Mouse (Mus musculus): Measurements from ENCODE around the gene Kcnmb4. TPM values are rescaled to one million over a fixed set of nuclear protein-coding genes. Genes with fewer than 3 reads are reported as not detected.

The Kcnmb4 gene
- polyA plus RNA-seq, 1 experiment from 2014 or later, result 4.3 TPM

DNA sequence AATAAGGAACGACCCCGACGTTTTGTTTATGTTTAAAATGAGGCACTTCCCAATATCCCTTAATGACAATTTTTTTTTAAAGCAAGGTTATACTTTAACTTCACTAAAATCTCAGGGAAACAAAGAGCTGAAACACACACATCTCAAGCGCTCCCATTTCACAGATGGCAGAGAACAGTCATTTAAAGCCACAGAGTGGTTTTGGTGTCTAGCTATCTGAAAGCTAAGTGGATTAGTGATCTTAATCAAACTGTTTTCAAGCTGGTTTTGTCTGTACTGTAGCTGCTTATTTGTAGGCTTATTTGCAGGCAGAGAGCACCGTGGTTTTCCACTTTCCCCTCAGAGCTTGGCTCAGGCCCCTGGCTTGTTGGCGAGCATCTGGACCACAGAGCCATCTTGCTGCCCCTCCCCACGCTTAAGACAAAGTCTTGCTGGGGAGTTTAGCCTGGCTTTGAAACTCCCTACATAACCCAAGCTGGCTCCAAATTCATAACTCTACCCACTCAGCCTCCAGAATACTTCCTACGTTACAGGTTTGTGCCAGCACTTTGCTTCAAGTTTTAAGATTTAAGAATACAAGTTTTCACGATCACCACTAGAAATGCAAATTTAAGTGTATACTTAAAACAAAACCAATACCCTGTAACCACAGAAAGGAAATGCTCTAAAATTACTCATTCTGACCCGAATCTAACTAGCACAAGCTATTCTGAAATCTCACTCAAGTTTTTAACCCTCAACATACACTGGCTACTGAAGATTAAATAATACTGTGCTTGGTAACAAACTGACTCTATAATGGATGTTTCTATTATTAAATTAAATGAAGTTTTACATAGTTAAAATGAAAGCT, 13.4 kb upstream of the Kcnmb4 start:
- Histone ChIP-seq H3K27ac (ENCODE audit: low read length) (no peak overlapping the region), H3K4me2 (ENCODE audit: low read depth, low read length) (no peak overlapping the region), H3K9me3 (replicated peaks; ENCODE audit: control insufficient read depth, low read length) (no peaks in the 10 kb centered on the region), H3K9ac (ENCODE audit: low read length) (no peak overlapping the region), H3K27me3 (ENCODE audit: control insufficient read depth, insufficient read depth, low read length) (no peaks in the 10 kb centered on the region), H3K36me3 (ENCODE audit: control insufficient read depth, insufficient read depth, low read length) (peaks cover 10% of the 10 kb centered on the region; the same call in 1 of the 2 replicates), H3K4me1 (ENCODE audit: control insufficient read depth, insufficient read depth, low read length) (no peaks in the 10 kb centered on the region), H3K4me3 (replicated peaks; ENCODE audit: low read length) (no peak overlapping the region)
- 76% methylated on average over 10 of the region's 10 CpGs for WGBS
- no peak for ATAC-seq (ENCODE audit: insufficient read depth, low FRiP score)

DNA sequence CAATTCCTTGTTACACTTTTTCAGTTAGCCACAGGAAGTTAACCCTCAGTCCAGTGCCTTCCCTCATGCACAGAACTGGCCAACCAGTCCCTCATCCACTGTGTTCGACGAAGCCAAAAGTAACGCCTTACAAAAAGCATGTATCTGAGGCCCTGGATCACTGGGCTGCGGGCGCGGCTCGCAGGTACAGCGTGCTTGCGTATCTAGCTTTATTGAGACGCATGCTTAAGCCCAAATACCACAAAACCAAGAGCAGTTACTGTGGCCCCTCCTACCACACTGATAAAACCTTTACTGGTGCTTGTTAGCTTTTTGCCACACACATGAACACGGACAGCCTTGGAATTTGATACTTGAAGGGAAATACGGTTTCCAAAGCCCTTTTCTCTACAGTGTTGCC, 8.2 kb upstream of the Kcnmb4 start:
- Histone ChIP-seq H3K9ac (ENCODE audit: low read length) (no peak overlapping the region), H3K4me1 (ENCODE audit: control insufficient read depth, insufficient read depth, low read length) (no peaks in the 10 kb centered on the region), H3K9me3 (replicated peaks; ENCODE audit: control insufficient read depth, low read length) (no peaks in the 10 kb centered on the region; the same call in 1 of the 2 replicates), H3K36me3 (ENCODE audit: control insufficient read depth, insufficient read depth, low read length) (peaks cover 7% of the 10 kb centered on the region; the same call in 1 of the 2 replicates), H3K27me3 (ENCODE audit: control insufficient read depth, insufficient read depth, low read length) (no peaks in the 10 kb centered on the region), H3K27ac (ENCODE audit: low read length) (no peak overlapping the region), H3K4me2 (ENCODE audit: low read depth, low read length) (no peak overlapping the region), H3K4me3 (replicated peaks; ENCODE audit: low read length) (no peak overlapping the region)
- 79% methylated on average over 12 of the region's 12 CpGs for WGBS
- ATAC-seq (ENCODE audit: insufficient read depth, low FRiP score), result no peak

DNA sequence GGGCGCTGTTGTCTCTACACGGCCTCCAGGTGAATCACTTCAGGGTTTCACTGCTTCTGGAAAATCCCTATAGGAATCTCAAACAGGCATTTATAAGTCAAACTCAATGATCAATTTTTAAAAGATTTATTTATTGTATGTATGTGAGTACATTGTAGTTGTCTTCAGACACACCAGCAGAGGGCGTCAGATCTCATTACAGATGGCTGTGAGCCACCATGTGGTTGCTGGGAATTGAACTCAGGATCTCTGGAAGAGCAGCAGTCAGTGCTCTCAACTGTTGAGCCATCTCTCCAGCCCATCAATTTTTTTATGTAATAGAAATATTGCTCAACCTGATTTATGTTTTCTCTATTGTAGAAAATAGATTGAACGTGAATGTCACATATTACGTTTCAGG, 7.3 kb upstream of the Kcnmb4 start:
- no peak overlapping the region for H3K9ac ChIP-seq (ENCODE audit: low read length)
- no peaks in the 10 kb centered on the region; the same call in 1 of the 2 replicates for H3K9me3 ChIP-seq (replicated peaks; ENCODE audit: control insufficient read depth, low read length)
- no peak overlapping the region for H3K4me3 ChIP-seq (replicated peaks; ENCODE audit: low read length)
- no peaks in the 10 kb centered on the region for H3K4me1 ChIP-seq (ENCODE audit: control insufficient read depth, insufficient read depth, low read length)
- no peak overlapping the region for H3K27ac ChIP-seq (ENCODE audit: low read length)
- ATAC-seq (ENCODE audit: insufficient read depth, low FRiP score), result no peak
- no peaks in the 10 kb centered on the region for H3K27me3 ChIP-seq (ENCODE audit: control insufficient read depth, insufficient read depth, low read length)
- H3K4me2 ChIP-seq (ENCODE audit: low read depth, low read length), result no peak overlapping the region
- 88% methylated on average over 5 of the region's 5 CpGs for WGBS
- H3K36me3 ChIP-seq (ENCODE audit: control insufficient read depth, insufficient read depth, low read length), result peaks cover 7% of the 10 kb centered on the region; the same call in 1 of the 2 replicates

DNA sequence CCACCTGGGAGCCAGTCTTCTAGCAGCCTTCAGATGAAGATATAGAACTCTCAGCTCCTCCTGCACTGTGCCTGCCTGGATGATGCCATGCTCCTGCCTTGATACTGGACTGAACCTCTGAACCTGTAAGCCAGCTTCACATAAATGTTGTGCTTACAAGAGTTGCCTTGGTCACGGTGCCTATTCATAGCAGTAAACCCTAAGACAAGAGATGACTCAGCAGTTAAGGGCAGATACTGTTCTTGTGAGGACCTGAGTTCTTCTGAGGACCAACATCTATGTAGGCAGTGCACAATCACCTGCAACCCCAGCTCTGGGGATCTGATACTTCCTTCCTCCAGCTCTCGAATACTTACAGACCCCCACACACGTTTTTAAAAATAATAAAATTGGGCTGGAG, 2.9 kb upstream of the Kcnmb4 start:
- Histone ChIP-seq H3K9ac (ENCODE audit: low read length) (no peak overlapping the region), H3K27ac (ENCODE audit: low read length) (no peak overlapping the region), H3K4me1 (ENCODE audit: control insufficient read depth, insufficient read depth, low read length) (peaks cover 6% of the 10 kb centered on the region; the same call in 1 of the 2 replicates), H3K36me3 (ENCODE audit: control insufficient read depth, insufficient read depth, low read length) (no peaks in the 10 kb centered on the region), H3K27me3 (ENCODE audit: control insufficient read depth, insufficient read depth, low read length) (no peaks in the 10 kb centered on the region), H3K4me3 (replicated peaks; ENCODE audit: low read length) (no peak overlapping the region), H3K9me3 (replicated peaks; ENCODE audit: control insufficient read depth, low read length) (no peaks in the 10 kb centered on the region; the same call in 1 of the 2 replicates), H3K4me2 (ENCODE audit: low read depth, low read length) (no peak overlapping the region)
- no peak for ATAC-seq (ENCODE audit: insufficient read depth, low FRiP score)
- WGBS, result 93% methylated on average over 3 of the region's 3 CpGs

DNA sequence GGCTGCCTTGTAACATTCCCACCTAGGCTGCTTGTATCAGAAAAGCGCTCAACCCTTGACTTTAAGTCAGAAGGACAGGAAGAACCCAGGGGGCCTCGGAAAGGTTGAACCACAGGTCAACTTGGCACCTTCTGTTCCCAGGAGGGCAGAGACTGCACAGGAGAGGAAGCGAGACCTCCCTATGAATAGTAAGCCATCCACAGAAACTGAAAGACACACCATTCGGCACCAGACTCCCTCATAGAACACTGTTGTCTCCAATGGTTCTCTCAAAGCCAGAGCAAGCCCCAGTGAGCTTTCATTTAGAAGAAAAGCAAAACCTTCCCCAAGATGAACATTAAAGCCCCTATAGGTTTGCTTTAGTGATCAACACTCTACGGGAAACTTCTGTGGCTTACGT, 2.0 kb upstream of the Kcnmb4 start:
- no peak overlapping the region for H3K27ac ChIP-seq (ENCODE audit: low read length)
- H3K9ac ChIP-seq (ENCODE audit: low read length), result no peak overlapping the region
- no peaks in the 10 kb centered on the region for H3K27me3 ChIP-seq (ENCODE audit: control insufficient read depth, insufficient read depth, low read length)
- H3K4me2 ChIP-seq (ENCODE audit: low read depth, low read length), result no peak overlapping the region
- ATAC-seq (ENCODE audit: insufficient read depth, low FRiP score), result no peak
- WGBS, result 63% methylated on average over 6 of the region's 6 CpGs
- no peak overlapping the region for H3K4me3 ChIP-seq (replicated peaks; ENCODE audit: low read length)
- H3K36me3 ChIP-seq (ENCODE audit: control insufficient read depth, insufficient read depth, low read length), result no peaks in the 10 kb centered on the region
- no peaks in the 10 kb centered on the region; the same call in 1 of the 2 replicates for H3K9me3 ChIP-seq (replicated peaks; ENCODE audit: control insufficient read depth, low read length)
- peaks cover 6% of the 10 kb centered on the region; the same call in 1 of the 2 replicates for H3K4me1 ChIP-seq (ENCODE audit: control insufficient read depth, insufficient read depth, low read length)

DNA sequence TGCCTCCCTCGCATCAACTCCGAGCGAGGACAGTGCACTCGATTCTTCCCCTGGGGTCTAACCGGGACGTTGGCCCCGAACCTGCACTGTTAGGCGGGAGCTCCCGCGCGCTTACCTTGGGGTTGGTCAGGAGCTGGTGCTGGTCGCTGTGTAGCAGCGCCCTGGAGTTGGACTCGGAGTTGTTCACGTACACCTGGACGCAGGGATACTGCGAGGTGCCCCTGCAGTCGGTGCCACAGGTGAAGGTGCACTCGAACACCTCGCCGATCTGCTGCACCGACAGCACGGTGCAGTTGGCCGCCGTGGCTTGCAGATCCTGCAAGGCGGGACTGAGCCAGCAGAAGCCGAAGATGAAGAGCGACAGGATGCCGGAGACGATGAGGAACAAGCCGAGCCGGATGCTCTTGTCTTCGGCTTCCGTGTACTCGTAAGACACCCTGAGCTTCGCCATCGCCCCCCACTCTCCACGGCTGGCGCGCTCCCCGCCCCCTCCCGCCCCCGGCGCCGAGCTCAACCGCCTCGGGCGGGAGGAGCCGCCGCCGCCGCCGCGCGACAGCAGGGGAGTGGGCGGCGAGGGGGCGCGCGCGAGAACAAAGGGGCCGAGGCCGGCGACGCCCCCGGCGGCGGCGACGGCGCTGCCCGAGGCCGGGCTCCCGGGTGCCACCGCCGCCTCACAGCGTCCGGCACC, 463 bp downstream of the Kcnmb4 start:
- Histone ChIP-seq H3K4me3 (replicated peaks; ENCODE audit: low read length) (peak overlapping the region; percentile 68), H3K36me3 (ENCODE audit: control insufficient read depth, insufficient read depth, low read length) (no peaks in the 10 kb centered on the region), H3K4me2 (ENCODE audit: low read depth, low read length) (peak overlapping the region; percentile 96), H3K27me3 (ENCODE audit: control insufficient read depth, insufficient read depth, low read length) (no peaks in the 10 kb centered on the region), H3K9me3 (replicated peaks; ENCODE audit: control insufficient read depth, low read length) (no peaks in the 10 kb centered on the region; the same call in 1 of the 2 replicates), H3K4me1 (ENCODE audit: control insufficient read depth, insufficient read depth, low read length) (peaks cover 6% of the 10 kb centered on the region; the same call in 1 of the 2 replicates), H3K9ac (ENCODE audit: low read length) (peak overlapping the region; percentile 78), H3K27ac (ENCODE audit: low read length) (no peak overlapping the region)
- ATAC-seq (ENCODE audit: insufficient read depth, low FRiP score), result peak; percentile 71
- WGBS, result under 1% methylated on average over 59 of the region's 78 CpGs

DNA sequence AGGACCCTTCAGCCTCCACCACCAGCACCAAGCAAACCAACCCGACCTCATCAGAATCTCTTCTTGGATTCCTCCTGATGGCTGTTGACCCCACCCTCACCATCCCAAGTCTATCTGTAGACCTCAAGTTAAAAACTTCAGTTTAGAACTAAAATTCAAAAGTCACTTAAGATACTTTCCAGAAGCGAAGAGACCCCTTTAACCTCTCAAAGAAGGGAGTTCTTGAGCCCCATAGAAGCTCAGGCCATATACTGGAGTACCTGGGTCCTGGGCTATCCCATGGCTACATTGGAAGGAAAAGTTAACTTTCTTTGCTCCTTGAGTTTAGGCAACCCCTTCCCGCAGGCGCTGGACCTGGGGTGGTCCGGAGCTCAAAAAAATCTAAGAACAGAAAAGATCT, 1.1 kb downstream of the Kcnmb4 start:
- Histone ChIP-seq H3K4me3 (replicated peaks; ENCODE audit: low read length) (peak overlapping the region; percentile 68), H3K4me2 (ENCODE audit: low read depth, low read length) (peak overlapping the region; percentile 96), H3K4me1 (ENCODE audit: control insufficient read depth, insufficient read depth, low read length) (peaks cover 6% of the 10 kb centered on the region; the same call in 1 of the 2 replicates), H3K27me3 (ENCODE audit: control insufficient read depth, insufficient read depth, low read length) (no peaks in the 10 kb centered on the region), H3K9me3 (replicated peaks; ENCODE audit: control insufficient read depth, low read length) (no peaks in the 10 kb centered on the region; the same call in 1 of the 2 replicates), H3K36me3 (ENCODE audit: control insufficient read depth, insufficient read depth, low read length) (no peaks in the 10 kb centered on the region), H3K9ac (ENCODE audit: low read length) (peak overlapping the region; percentile 78), H3K27ac (ENCODE audit: low read length) (no peak overlapping the region)
- ATAC-seq (ENCODE audit: insufficient read depth, low FRiP score), result no peak
- 11% methylated on average over 5 of the region's 5 CpGs for WGBS

DNA sequence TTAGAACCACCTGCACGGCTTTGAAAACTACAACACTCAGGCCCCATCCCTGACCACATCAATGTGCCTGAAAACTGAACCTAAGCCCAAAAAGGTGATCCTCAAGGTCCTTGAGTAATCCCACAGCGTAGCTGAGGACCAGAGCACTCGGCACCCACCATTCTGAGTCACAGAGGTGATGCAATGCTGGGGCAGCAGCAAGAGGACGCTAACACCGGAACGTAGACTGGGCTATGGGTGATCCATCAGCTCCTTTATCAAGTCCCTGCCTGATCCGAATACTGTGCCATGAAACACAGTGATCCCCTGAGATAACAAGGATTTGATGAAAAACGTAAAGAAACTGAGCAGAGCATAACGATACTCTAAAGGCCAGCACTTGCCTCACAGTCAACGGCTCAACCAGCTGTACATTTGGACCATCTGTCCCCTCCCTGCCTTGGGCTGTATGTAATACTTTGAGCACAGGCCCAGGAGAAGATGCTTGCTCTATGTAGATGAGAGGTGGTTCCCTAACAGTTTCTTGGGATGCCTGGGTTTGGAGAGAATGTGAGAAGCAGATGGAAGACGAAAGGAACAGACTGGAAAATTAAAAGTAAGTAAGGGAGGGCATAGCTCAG, 3.3 kb downstream of the Kcnmb4 start:
- ATAC-seq (ENCODE audit: insufficient read depth, low FRiP score), result no peak
- Histone ChIP-seq H3K4me1 (ENCODE audit: control insufficient read depth, insufficient read depth, low read length) (peaks cover 6% of the 10 kb centered on the region; the same call in 1 of the 2 replicates), H3K9ac (ENCODE audit: low read length) (no peak overlapping the region), H3K4me3 (replicated peaks; ENCODE audit: low read length) (no peak overlapping the region), H3K27ac (ENCODE audit: low read length) (no peak overlapping the region), H3K36me3 (ENCODE audit: control insufficient read depth, insufficient read depth, low read length) (no peaks in the 10 kb centered on the region), H3K9me3 (replicated peaks; ENCODE audit: control insufficient read depth, low read length) (no peaks in the 10 kb centered on the region), H3K4me2 (ENCODE audit: low read depth, low read length) (no peak overlapping the region), H3K27me3 (ENCODE audit: control insufficient read depth, insufficient read depth, low read length) (no peaks in the 10 kb centered on the region)
- WGBS, result 84% methylated on average over 11 of the region's 11 CpGs

Measured in stomach, embryonic 16.5 days (tissue).